Mouse (Mus musculus): Measurements from ENCODE around the gene Hsd17b13. TPM values are rescaled to one million over a fixed set of nuclear protein-coding genes. Genes with fewer than 3 reads are reported as not detected.
"Not testable (repeated sequence)": the region's sequence is repeated elsewhere in the genome, so short reads cannot be mapped to it uniquely, and the experiment has no call there.

The Hsd17b13 gene
- 0.18 TPM in 1 of 2 replicates, not detected in the other for polyA plus RNA-seq (2015; fragmentation: Nextera tagmentation; extraction: Ambion mirVana)

- no peak for ATAC-seq (ENCODE audit: low FRiP score)
- Histone ChIP-seq H3K4me2 (no peak within 1 kb of the TSS), H3K27ac (no peak within 1 kb of the TSS), H3K9ac (no peak within 1 kb of the TSS), H3K9me3 (no peaks in the 10 kb centered on the region), H3K4me1 (replicated peaks) (no peaks in the 10 kb centered on the region), H3K36me3 (no peaks in the 10 kb centered on the region), H3K4me3 (no peak within 1 kb of the TSS), H3K27me3 (no peaks in the 10 kb centered on the region)
- WGBS: 91% methylated on average over 4 of the region's 4 CpGs
These were observed at the start of gene Hsd17b13 for GRCm38 (mm10) chr5:103977297-103977696. Hsd17b13 (minus strand) TSS chr5:103977410.

GRCm38 (mm10) chr5:104025245-104025854 lies 48.1 kb upstream of the Hsd17b13 start:
- Histone ChIP-seq H3K9me3 (no peaks in the 10 kb centered on the region), H3K27ac (no peak overlapping the region), H3K27me3 (peaks cover 30% of the 10 kb centered on the region), H3K9ac (no peak overlapping the region), H3K36me3 (no peaks in the 10 kb centered on the region), H3K4me3 (no peak overlapping the region), H3K4me1 (replicated peaks) (peaks cover 19% of the 10 kb centered on the region), H3K4me2 (no peak overlapping the region)
- WGBS: 48% methylated on average over 17 of the region's 17 CpGs
- no peak for ATAC-seq (ENCODE audit: low FRiP score)

DNA sequence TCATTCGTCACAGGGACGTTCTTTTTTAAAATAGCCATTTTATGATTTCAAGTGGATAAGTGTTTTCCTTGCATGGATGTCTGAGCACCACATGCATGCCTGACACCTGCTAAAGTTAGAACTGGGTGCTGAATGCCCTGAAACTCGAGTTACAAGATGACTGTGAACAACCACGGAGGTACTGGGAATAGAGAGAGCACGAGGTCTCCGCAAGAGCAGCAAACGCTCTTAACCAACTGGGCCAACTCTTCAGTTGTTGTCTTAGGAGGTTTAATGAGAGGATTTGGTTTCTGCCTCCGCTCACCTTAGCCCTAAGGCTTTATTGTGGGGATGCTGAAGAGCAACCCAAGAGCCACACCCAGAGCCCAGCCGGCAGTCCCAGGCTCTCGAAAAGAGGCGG lies 47.6 kb upstream of the Hsd17b13 start:
- Histone ChIP-seq H3K36me3 (no peaks in the 10 kb centered on the region), H3K4me3 (no peak overlapping the region), H3K9ac (no peak overlapping the region), H3K4me2 (no peak overlapping the region), H3K9me3 (no peaks in the 10 kb centered on the region), H3K27me3 (peaks cover 30% of the 10 kb centered on the region), H3K27ac (no peak overlapping the region), H3K4me1 (replicated peaks) (peaks cover 19% of the 10 kb centered on the region)
- no peak for ATAC-seq (ENCODE audit: low FRiP score)
- 71% methylated on average over 11 of the region's 11 CpGs for WGBS

DNA sequence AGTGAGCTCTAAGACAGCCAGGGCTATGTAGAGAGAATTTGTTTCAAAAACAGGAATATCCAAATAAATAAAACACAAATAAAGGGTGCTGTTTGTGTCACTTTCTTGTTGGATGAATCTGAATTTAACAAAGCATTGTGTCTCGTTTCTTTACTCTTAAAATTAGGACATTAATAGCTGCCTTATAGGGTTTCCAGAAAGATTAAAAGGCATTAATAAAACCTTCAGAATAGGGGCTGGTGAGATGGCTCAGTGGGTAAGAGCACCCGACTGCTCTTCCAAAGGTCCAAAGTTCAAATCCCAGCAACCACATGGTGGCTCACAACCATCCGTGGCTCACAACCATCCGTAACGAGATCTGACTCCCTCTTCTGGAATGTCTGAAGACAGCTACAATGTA lies 47.0 kb upstream of the Hsd17b13 start:
- WGBS: 87% methylated on average over 5 of the region's 5 CpGs

GRCm38 (mm10) chr5:104023289-104024020 lies 46.2 kb upstream of the Hsd17b13 start:
- 75% methylated on average over 8 of the region's 8 CpGs for WGBS
- no peaks in the 10 kb centered on the region for H3K36me3 ChIP-seq
- no peaks in the 10 kb centered on the region for H3K9me3 ChIP-seq
- no peak overlapping the region for H3K4me2 ChIP-seq
- no peak overlapping the region for H3K4me3 ChIP-seq
- no peak overlapping the region for H3K9ac ChIP-seq
- peaks cover 30% of the 10 kb centered on the region for H3K27me3 ChIP-seq
- H3K27ac ChIP-seq: no peak overlapping the region
- ATAC-seq (ENCODE audit: low FRiP score): no peak
- peaks cover 19% of the 10 kb centered on the region for H3K4me1 ChIP-seq (replicated peaks)

More for the DNA sequence above, 47.0 kb upstream of the Hsd17b13 start:
- H3K27ac ChIP-seq; H3K4me2 ChIP-seq; H3K9me3 ChIP-seq; ATAC-seq (ENCODE audit: low FRiP score); H3K9ac ChIP-seq; H3K4me3 ChIP-seq; H3K36me3 ChIP-seq: not testable (repeated sequence)
- peaks cover 19% of the 10 kb centered on the region for H3K4me1 ChIP-seq (replicated peaks)
- H3K27me3 ChIP-seq: peaks cover 30% of the 10 kb centered on the region

DNA sequence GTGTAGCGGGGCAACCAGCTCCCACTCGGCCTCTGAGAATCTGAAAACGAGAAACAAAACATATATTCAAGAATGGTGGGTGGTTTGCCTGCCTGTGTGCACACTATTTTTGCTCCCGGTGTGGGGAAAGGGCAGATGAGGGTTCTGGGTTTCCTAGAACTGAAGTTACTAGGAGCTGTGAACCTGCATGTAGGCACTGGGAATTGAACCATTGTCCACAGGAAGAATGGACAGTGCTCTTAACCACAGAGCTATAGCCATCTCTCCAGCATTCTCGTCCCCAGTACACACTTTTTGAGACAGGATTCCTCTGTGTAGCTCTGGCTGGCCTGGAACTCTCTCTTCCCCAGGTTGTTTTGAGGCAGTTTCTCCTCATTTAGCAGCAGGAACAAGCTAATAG lies 45.3 kb upstream of the Hsd17b13 start:
- no peaks in the 10 kb centered on the region; the same call in 1 of the 2 replicates for H3K36me3 ChIP-seq
- no peak for ATAC-seq (ENCODE audit: low FRiP score)
- H3K4me1 ChIP-seq (replicated peaks): peaks cover 19% of the 10 kb centered on the region
- 28% methylated on average over 5 of the region's 5 CpGs for WGBS
- no peak overlapping the region for H3K27ac ChIP-seq
- H3K4me3 ChIP-seq: peak overlapping the region; percentile 52
- peak overlapping the region; percentile 85 for H3K4me2 ChIP-seq
- peak overlapping the region; percentile 73 for H3K9ac ChIP-seq
- no peaks in the 10 kb centered on the region for H3K9me3 ChIP-seq
- peaks cover 30% of the 10 kb centered on the region for H3K27me3 ChIP-seq

DNA sequence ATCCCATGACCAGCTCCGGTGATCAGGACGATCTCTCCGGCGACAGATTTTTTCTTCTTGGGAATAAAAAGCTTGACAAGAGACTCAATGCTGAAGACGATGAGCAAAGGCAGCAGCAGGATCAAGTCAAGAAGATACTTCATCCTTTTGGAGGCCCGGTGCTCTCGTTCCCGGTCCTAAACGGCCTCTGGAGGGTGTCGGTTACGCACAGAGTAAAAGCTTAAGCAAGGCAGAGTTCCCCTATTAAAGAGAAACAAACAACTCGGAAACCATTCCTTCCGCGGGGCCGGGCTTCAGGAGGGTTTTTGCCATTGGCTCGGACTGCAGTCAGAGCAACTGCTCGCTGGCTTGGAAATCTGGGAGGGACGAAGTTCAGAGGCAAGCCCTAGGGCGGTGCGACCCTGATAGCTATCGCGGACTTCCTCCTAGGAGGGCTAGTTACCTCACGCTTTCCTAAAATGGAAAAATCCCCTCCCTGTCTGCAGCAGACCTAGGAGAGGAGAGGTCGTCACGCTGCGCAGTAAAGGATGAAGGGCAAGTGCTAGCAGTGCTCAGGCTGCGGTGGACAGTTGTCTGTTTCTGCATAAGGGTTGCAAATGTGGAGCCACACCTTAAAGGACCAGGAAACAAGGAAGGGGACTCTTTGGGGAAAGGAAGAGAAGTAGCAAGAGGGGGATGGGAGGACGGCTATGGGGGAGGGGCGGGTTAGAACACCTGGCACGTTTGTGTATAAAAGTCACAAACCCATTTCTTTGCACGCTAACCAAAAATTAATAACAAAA lies 44.6 kb upstream of the Hsd17b13 start, which contains the start of gene Hsd17b11:
Gene Hsd17b11 (minus strand): TSS at position 323 of the 782 bp plus-strand sequence.
- H3K4me3 ChIP-seq: peak within 1 kb of the TSS; percentile 52
- H3K4me2 ChIP-seq: peak within 1 kb of the TSS; percentile 85
- H3K27me3 ChIP-seq: peaks cover 30% of the 10 kb centered on the region
- WGBS: 2% methylated on average over 31 of the region's 31 CpGs
- H3K36me3 ChIP-seq: no peaks in the 10 kb centered on the region; the same call in 1 of the 2 replicates
- peaks cover 19% of the 10 kb centered on the region for H3K4me1 ChIP-seq (replicated peaks)
- H3K9me3 ChIP-seq: no peaks in the 10 kb centered on the region
- H3K27ac ChIP-seq: no peak within 1 kb of the TSS
- H3K9ac ChIP-seq: peak within 1 kb of the TSS; percentile 73
- peak; percentile 72 for ATAC-seq (ENCODE audit: low FRiP score)

- no peak overlapping the region for H3K4me2 ChIP-seq
- no peaks in the 10 kb centered on the region for H3K9me3 ChIP-seq
- no peaks in the 10 kb centered on the region for H3K27me3 ChIP-seq
- no peak overlapping the region for H3K9ac ChIP-seq
- no peaks in the 10 kb centered on the region for H3K36me3 ChIP-seq
- H3K27ac ChIP-seq: no peak overlapping the region
- H3K4me3 ChIP-seq: no peak overlapping the region
- ATAC-seq (ENCODE audit: low FRiP score): no peak
- H3K4me1 ChIP-seq (replicated peaks): no peaks in the 10 kb centered on the region
These were observed 34.2 kb upstream of the Hsd17b13 start for GRCm38 (mm10) chr5:104011419-104011818.

GRCm38 (mm10) chr5:104010261-104010660 lies 33.1 kb upstream of the Hsd17b13 start:
- no peak for ATAC-seq (ENCODE audit: low FRiP score)
- H3K27ac ChIP-seq: no peak overlapping the region
- no peaks in the 10 kb centered on the region for H3K36me3 ChIP-seq
- no peak overlapping the region for H3K9ac ChIP-seq
- H3K4me2 ChIP-seq: no peak overlapping the region
- 0 out of 2 replicates have a peak, but pooled peaks cover 2% of the 10 kb centered on the region for H3K27me3 ChIP-seq
- no peaks in the 10 kb centered on the region for H3K4me1 ChIP-seq (replicated peaks)
- no peaks in the 10 kb centered on the region for H3K9me3 ChIP-seq
- 96% methylated on average over 7 of the region's 7 CpGs for WGBS
- H3K4me3 ChIP-seq: no peak overlapping the region

- Histone ChIP-seq H3K9me3 (no peaks in the 10 kb centered on the region), H3K4me3 (no peak overlapping the region), H3K9ac (no peak overlapping the region), H3K36me3 (no peaks in the 10 kb centered on the region), H3K4me2 (no peak overlapping the region), H3K4me1 (replicated peaks) (no peaks in the 10 kb centered on the region), H3K27ac (no peak overlapping the region), H3K27me3 (0 out of 2 replicates have a peak, but pooled peaks cover 2% of the 10 kb centered on the region)
- no peak for ATAC-seq (ENCODE audit: low FRiP score)
- 95% methylated on average over 3 of the region's 3 CpGs for WGBS
These were observed 32.2 kb upstream of the Hsd17b13 start for GRCm38 (mm10) chr5:104009421-104009820.

DNA sequence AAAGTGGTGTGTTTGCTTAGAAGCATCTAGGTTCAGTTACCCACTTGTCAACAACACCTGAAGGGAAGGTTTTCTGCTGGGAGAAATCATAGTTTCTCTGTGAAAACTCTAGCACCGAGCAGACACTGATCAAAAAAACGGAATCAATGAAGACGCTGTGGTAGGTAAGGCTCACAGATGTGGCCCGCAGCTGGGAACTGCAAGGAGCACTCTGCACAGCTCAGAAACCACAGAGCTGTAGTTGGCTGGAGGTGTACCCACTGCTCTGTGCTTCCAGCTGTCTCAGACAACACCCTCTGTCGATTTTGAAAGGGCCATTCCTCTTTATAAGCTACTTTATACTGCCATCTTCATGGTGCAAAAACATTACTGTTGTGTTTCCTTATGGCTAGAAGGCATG lies 30.6 kb upstream of the Hsd17b13 start:
- H3K4me1 ChIP-seq (replicated peaks): peaks cover 5% of the 10 kb centered on the region

DNA sequence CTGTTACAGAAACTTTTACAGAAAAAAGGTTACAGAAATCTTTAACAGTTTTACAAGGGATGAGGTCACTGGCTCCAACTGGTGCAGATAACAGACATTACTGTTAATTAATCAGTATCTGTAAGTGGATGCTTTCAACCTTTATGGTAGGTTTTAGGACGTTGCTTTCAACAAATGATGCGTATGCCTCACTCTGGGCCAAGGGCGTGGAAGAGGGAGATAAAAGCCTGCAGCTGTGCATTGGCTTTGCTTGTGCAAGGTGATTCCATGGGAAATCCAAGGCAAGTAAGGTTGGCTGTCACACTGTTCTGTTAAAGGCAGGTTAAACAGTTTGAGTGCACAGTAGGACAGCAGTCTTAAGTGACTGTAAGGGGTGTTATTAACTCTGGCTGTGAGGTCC lies 29.6 kb upstream of the Hsd17b13 start:
- no peak for ATAC-seq (ENCODE audit: low FRiP score)
- Histone ChIP-seq H3K9me3 (no peaks in the 10 kb centered on the region), H3K27me3 (0 out of 2 replicates have a peak, but pooled peaks cover 8% of the 10 kb centered on the region), H3K27ac (no peak overlapping the region), H3K36me3 (no peaks in the 10 kb centered on the region), H3K4me2 (no peak overlapping the region), H3K4me3 (no peak overlapping the region), H3K9ac (no peak overlapping the region), H3K4me1 (replicated peaks) (peaks cover 9% of the 10 kb centered on the region)
- 75% methylated on average over 3 of the region's 3 CpGs for WGBS

More for the DNA sequence above, 30.6 kb upstream of the Hsd17b13 start:
- Histone ChIP-seq H3K9me3 (no peaks in the 10 kb centered on the region), H3K27me3 (0 out of 2 replicates have a peak, but pooled peaks cover 5% of the 10 kb centered on the region), H3K27ac (no peak overlapping the region), H3K9ac (no peak overlapping the region), H3K36me3 (no peaks in the 10 kb centered on the region), H3K4me3 (no peak overlapping the region), H3K4me2 (no peak overlapping the region)
- 78% methylated on average over 5 of the region's 5 CpGs for WGBS
- no peak for ATAC-seq (ENCODE audit: low FRiP score)
